Mouse (Mus musculus) adipocyte (in vitro differentiated cells): ENCODE results near the gene St6galnac4.
A peak's percentile ranks its signal among the peaks of the same experiment; 100 is the strongest.

Experiments used
- DNase-seq: peaks from one replicate; pipeline ENCODE4 v3.0.0-alpha.2; 2016; ENCODE audit warnings: low spot score

The St6galnac4 gene

GRCm38 (mm10) chr2:32601417-32602065, 14.6 kb downstream of the St6galnac4 start:
- no peak for DNase-seq

- DNase-seq, result no peak
These were observed 15.7 kb downstream of the St6galnac4 start for GRCm38 (mm10) chr2:32602600-32603054.

GRCm38 (mm10) chr2:32604631-32605030, 17.7 kb downstream of the St6galnac4 start:
- no peak for DNase-seq

- DNase-seq, result peak; percentile 81
These were observed 19.6 kb downstream of the St6galnac4 start for GRCm38 (mm10) chr2:32606161-32607142.

- DNase-seq, result peak; percentile 82
These were observed 20.5 kb downstream of the St6galnac4 start for GRCm38 (mm10) chr2:32607262-32607947.

DNA sequence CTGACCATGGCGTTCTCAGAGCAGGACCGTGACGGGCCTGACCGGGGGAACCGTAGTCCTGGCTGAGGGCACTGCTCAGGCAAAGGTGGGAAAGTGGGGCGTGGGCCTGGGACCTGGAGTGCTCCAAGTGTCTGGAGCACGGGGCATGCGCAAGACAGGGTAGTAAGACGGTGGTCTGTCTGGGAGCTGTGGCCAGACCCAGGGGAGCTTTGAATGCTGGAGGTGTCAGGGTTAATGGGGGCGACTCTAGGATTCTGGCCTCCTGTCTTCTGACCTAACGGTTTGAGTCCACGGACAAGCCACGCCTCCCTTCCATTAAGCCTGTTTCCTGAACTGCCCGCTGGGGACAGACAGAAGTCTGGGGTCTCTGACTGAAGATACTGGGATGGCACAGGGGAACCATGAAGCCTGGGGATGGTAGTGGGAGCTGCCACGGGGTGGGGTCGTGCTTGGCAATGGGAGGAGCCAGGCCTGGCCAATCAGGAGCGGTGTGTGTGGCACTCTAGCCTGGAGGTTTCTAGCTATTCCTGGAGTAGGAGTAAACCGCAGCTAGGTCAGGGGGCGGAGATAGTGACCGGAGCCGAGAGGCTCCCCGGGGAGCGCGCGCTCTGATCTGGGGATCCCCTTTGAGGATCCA, 21.4 kb downstream of the St6galnac4 start:
- DNase-seq, result peak; percentile 83

DNA sequence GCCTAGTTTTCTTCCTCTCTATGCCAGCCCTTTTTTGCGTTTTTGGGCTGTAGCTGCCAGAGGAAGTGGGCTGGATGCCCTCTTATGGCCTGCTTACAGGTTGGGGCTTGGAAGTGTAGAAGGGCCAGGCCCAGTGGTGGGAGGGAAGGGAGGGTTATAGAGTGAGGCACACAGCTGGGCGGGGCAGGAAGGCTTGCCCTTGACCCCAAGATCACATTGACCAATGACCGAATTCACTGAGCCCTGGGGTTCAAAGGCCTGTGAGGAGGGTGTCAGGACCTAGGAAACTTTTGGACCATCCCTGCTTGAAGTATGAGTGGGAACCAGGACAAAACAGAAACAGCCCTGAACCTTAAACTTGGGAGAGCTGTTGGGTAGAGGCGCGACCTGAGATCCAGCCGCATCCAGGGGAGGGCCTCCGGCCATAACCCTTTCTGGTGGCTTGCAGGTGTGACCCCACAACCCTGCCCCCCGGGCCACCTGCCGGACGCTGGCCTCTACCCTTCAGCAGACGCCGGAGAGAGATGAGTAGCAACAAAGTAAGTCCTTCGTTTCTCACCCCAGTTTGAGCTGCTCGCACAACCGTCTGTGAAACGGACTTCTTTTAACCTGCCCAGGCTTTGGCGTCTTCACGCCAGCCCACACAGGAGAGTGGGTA, 22.0 kb downstream of the St6galnac4 start:
- DNase-seq, result no peak

DNA sequence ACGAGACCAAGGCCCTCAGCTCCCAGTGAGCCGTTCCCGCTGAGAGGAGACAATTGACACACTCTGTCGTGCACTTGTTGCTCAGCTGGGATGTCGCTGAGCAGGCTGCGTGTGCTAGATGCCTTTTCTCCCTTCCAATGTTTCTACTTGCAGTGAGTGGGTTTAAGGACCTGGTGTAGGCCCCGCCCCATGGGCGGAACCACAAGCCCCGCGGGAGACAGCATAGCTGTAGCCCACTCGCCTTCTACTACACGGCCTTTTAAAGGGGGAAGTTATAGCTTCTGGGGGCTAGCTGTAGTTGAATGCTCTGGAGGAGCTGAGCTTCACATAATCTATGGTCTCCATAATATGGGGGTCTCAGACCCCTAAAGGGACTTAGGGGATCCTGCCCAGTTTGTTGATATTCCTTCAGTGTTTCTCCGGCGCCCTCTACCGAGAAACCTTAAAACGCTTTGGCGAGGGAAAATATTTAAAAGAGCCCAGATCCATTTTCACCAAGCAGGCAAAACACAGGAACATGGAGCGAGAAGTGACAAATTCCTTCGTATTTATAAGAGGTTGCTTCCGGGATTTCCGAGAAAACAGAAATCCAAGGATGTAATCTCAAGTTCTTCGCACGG, 23.8 kb downstream of the St6galnac4 start:
- peak; percentile 39 for DNase-seq

- no peak for DNase-seq
These were observed 25.4 kb downstream of the St6galnac4 start for GRCm38 (mm10) chr2:32612274-32612673.

DNA sequence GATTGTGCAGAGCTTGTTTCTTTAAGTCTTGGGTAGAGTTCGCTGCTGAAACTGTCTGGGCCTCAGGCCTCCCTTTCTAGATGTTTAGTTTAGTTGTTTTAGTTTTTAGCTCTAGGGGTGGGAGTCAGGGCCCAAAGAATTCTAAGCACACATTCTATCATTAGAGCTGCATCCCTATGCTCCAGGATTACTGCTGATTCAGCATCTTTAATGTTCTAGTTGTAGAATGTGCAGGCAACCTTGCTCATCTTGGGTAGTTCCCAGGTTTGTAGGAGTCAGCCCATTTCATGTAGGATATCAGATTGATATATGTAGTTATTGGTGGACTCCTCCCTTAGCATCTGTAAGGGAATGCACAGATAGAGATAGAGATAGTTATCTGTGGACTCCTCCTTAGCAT, 30.2 kb downstream of the St6galnac4 start:
- DNase-seq, result no peak

- no peak for DNase-seq
These were observed 30.7 kb downstream of the St6galnac4 start for GRCm38 (mm10) chr2:32617601-32618000.

DNA sequence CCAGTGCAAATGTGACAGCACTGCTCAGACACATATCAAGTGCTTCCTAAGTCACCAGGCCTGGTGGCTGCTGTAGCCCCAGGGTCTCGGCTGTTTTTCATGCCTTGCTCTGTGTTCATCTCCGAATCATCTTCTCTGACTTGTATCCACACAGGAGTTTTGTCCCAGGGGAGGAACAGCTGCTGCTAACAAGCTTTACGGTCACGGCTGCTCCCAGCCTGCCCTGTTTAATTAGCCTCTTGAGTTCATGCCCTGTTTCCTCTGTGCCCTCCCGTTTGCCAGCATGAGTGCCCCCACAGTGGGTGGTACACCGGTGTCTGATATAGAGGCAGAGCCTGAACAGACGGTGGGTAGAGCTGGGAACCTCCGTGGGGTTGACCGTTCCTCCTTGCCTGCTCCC, 31.2 kb downstream of the St6galnac4 start:
- DNase-seq, result no peak

DNA sequence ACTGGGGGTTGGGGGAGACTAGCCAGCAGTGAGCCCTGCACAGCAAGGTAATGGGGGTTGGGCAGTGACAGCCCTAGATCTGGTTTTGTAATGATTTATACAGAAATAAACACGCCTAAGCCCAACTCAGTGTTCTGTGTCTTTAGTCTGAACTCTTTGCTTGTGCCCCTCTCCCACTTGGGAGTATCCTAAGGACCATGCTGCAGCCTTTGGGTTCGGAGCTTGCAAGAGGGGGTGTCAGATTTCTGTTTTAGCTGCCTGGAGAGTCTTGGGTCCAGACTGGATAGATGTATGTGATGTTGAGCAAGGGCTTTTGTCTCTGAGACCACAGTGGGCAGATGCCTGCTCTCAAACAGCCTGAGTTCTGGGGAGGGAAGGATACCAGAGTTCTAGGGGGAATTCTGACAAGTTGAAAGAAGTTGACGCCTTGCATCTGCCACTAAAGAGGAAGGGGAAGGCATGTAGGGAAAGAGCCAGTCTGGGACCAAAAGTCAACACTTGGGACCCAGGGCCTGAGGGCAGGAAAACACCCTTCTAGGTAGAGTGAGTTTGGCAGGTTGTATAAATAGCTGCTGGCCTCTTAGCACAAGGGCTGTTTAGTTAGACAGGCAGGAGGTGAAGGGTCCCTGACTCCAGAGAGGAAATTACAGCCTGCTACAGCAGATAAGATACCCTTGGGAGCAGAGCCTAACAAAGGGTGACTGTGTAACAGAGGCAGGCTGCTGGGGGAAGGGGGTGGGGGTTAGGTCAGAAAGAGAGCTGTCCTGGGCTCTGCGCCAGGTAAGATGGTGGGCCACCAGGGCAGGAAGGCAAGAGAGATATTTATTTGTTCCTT, 34.0 kb downstream of the St6galnac4 start:
- DNase-seq, result peak; percentile 84

GRCm38 (mm10) chr2:32621517-32621859, 34.6 kb downstream of the St6galnac4 start, which contains the start of gene Ak1:
Ak1 (plus strand) TSS chr2:32621758.
- no peak for DNase-seq

- DNase-seq, result no peak
These were observed 37.3 kb downstream of the St6galnac4 start for GRCm38 (mm10) chr2:32624111-32624748.

- DNase-seq, result no peak
These were observed 38.4 kb downstream of the St6galnac4 start for GRCm38 (mm10) chr2:32625212-32625872.

- peak; percentile 63 for DNase-seq
These were observed 39.2 kb downstream of the St6galnac4 start for GRCm38 (mm10) chr2:32625873-32626694.
